Mouse (Mus musculus): Measurements from ENCODE around the gene 4931428F04Rik. TPM values are rescaled to one million over a fixed set of nuclear protein-coding genes. Genes with fewer than 3 reads are reported as not detected.

The 4931428F04Rik gene
- polyA plus RNA-seq, 1 experiment from 2014 or later: 0.60 TPM

DNA sequence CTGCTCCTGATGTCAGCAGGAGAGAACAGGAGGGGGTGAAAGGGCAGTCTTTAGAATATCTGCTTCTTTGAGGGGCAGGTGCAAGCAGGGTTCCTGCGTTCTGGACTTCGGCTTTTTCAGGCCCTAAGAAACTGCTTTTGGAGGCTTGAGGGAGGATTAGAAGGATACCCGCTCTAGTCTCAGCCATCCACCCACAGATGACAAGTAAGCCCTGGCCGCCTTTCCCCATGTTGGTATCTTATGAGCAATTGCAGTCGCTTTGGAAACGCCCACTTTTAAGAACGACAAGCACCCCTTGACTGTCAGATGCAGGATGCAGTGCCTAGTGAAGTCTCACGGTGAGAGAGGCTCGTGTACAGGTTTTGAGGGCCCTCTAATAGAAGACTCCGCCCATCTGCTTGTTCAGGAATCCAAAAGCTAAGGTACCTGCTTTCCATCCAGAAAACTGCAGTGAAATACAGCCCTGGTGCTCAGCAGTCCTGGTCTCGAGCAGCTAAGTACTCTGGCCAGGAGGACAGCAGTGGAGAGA lies 29.1 kb upstream of the 4931428F04Rik start:
- Histone ChIP-seq H3K36me3 (peaks cover 67% of the 10 kb centered on the region), H3K4me3 (replicated peaks) (no peak overlapping the region), H3K4me1 (replicated peaks) (peaks cover 86% of the 10 kb centered on the region), H3K9me3 (replicated peaks) (no peaks in the 10 kb centered on the region), H3K27ac (peak overlapping the region; percentile 65; the same call in 1 of the 2 replicates), H3K9ac (peak overlapping the region; percentile 52; the same call in 1 of the 2 replicates), H3K27me3 (no peaks in the 10 kb centered on the region), H3K4me2 (no peak overlapping the region)
- ATAC-seq (ENCODE audit: low read depth): no peak
- 76% methylated on average over 11 of the region's 11 CpGs for WGBS (ENCODE audit: insufficient replicate concordance)
- no peak for DNase-seq

DNA sequence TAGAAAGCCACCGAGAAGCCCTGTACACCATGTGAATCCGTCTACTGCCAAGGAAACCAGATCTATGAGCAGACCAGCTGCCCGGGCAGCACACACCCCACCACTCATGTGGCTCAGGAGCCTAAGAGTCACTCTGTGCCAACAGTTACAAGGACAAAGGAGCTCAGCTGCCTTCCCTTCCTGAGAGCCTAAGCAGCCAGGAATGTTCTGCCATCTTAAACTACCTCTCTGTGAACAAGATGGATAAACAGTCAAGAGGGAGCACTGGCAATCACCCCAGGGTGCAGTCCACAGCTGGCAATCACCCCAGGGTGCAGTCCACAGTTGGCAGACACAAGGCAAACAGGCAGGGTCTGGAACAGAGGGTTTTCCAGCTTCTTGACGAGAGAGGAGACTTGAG lies 28.3 kb upstream of the 4931428F04Rik start:
- Histone ChIP-seq H3K4me2 (no peak overlapping the region), H3K4me3 (replicated peaks) (no peak overlapping the region), H3K36me3 (peaks cover 74% of the 10 kb centered on the region), H3K9ac (peak overlapping the region; percentile 27), H3K27me3 (no peaks in the 10 kb centered on the region), H3K27ac (no peak overlapping the region), H3K9me3 (replicated peaks) (no peaks in the 10 kb centered on the region), H3K4me1 (replicated peaks) (peaks cover 86% of the 10 kb centered on the region)
- DNase-seq (no peak), ATAC-seq (ENCODE audit: low read depth) (no peak)
- WGBS (ENCODE audit: insufficient replicate concordance): 83% methylated on average over 4 of the region's 4 CpGs

DNA sequence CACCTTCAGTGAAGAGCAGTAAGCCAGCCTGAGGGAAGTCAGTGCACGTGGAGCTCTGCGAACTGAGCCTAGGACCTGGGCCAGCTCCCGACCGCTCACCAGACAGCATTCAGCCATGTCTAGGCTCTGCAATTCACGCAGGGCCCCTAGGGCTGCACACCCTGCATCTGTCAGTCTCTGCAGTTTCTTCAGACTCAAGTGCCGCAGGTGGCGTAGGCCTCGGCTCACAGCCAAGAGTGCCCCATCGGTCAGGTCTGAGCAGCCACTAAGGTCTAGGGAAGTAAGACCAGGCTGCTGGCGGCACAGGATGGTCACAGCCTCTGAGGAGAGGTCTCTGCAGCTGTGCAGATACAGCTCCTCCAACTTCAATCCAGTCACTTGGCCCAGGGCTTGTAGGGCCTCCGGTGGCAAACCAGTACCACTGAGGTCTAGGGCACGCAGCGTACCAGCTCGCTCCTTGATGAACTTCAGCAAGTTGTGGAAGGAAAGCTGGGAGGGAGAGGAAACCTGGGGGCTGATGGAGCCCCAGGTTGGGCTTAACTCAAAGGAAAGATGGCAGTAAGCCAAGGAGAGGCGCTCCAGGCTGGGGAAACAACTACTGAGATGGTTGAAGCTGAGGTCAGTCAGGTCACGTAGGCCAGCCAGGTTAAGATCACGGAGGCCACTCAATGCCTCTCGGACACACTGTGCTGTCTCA lies 25.6 kb upstream of the 4931428F04Rik start:
- DNase-seq (no peak), ATAC-seq (ENCODE audit: low read depth) (no peak)
- H3K9me3 ChIP-seq (replicated peaks): no peaks in the 10 kb centered on the region
- peaks cover 99% of the 10 kb centered on the region for H3K36me3 ChIP-seq
- WGBS (ENCODE audit: insufficient replicate concordance): 91% methylated on average over 18 of the region's 18 CpGs
- peak overlapping the region; percentile 77; the same call in 1 of the 2 replicates for H3K27ac ChIP-seq
- peaks cover 84% of the 10 kb centered on the region for H3K4me1 ChIP-seq (replicated peaks)
- no peak overlapping the region for H3K4me2 ChIP-seq
- H3K4me3 ChIP-seq (replicated peaks): no peak overlapping the region
- H3K27me3 ChIP-seq: no peaks in the 10 kb centered on the region
- no peak overlapping the region for H3K9ac ChIP-seq

DNA sequence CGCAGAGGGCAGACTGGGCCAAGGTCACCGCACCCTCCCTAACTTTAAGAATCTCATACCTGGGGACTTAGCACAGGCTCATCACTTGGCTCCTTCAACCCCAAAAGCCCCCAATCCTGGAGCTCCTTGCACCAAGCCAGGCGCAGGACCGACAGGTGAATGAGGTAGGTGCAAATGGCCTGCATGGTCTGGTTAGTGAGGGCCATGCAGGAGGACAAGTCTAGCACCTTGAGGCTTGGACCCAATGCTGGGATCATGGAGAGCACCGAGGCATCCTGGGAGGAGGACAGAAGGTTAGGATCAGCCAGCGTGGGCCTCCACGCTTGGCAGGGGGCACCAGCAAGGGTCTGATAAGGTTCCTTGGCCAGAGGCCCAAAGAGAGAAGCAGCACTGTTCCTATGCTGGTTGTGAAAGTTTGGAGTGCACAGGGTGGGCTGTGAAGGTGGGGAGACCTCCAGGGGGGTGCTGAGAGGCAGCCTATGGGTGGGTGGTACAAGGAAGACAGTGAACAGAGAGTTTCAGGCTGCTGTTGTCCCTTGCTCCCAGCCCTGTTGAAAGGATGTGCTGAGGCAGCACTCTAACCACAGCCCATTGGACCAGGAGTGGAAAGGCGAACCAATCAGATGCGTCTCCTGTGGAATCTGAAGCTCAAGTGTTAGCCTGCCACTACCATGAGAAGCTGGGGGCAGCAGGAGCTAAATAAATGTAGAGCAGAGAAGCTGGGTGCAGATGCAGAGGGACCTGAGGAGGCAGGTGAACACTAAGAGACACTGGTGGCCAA lies 24.1 kb upstream of the 4931428F04Rik start:
- H3K9ac ChIP-seq: peak overlapping the region; percentile 65
- peak; percentile 37 for ATAC-seq (ENCODE audit: low read depth)
- peak overlapping the region; percentile 54 for H3K4me2 ChIP-seq
- WGBS (ENCODE audit: insufficient replicate concordance): 70% methylated on average over 9 of the region's 9 CpGs
- H3K9me3 ChIP-seq (replicated peaks): no peaks in the 10 kb centered on the region
- peak overlapping the region; percentile 18; the same call in 1 of the 2 replicates for H3K4me3 ChIP-seq (replicated peaks)
- no peak for DNase-seq
- peaks cover 74% of the 10 kb centered on the region for H3K4me1 ChIP-seq (replicated peaks)
- H3K36me3 ChIP-seq: peaks cover 99% of the 10 kb centered on the region
- no peaks in the 10 kb centered on the region for H3K27me3 ChIP-seq
- peak overlapping the region; percentile 77 for H3K27ac ChIP-seq

DNA sequence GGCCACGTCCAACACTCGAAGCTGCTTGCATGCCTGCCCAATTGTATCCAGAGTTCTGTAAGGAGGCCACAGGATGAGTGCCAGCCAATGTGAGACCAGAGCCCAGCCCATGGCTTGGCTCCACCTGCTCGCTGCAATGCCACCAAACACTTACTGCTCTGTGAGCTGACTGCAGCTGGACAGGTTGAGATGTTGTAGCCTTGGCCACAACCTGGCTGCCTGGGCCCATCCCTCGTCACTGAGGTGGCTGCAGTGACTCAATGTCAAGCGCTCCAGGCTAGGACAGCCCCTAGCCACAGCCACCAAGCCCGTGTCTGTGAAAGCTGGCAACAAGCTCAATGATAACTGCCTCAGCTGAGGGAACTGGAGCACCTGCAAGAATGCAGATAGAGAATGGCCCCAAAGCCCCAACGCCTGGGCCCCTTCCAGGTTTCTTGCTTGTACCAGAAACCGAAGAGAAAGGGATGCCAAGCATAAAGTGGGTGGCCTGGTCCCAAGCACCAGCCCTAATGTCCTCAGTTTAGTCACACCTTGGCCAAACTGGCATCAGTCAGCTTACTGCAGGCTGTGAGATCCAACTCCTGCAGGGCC lies 23.3 kb upstream of the 4931428F04Rik start:
- ATAC-seq (ENCODE audit: low read depth) (peak; percentile 71), DNase-seq (peak; percentile 50)
- peak overlapping the region; percentile 54 for H3K4me2 ChIP-seq
- 41% methylated on average over 8 of the region's 8 CpGs for WGBS (ENCODE audit: insufficient replicate concordance)
- peak overlapping the region; percentile 65 for H3K9ac ChIP-seq
- peak overlapping the region; percentile 77 for H3K27ac ChIP-seq
- no peaks in the 10 kb centered on the region for H3K9me3 ChIP-seq (replicated peaks)
- peaks cover 99% of the 10 kb centered on the region for H3K36me3 ChIP-seq
- H3K4me1 ChIP-seq (replicated peaks): peaks cover 66% of the 10 kb centered on the region
- peak overlapping the region; percentile 18; the same call in 1 of the 2 replicates for H3K4me3 ChIP-seq (replicated peaks)
- no peaks in the 10 kb centered on the region for H3K27me3 ChIP-seq

DNA sequence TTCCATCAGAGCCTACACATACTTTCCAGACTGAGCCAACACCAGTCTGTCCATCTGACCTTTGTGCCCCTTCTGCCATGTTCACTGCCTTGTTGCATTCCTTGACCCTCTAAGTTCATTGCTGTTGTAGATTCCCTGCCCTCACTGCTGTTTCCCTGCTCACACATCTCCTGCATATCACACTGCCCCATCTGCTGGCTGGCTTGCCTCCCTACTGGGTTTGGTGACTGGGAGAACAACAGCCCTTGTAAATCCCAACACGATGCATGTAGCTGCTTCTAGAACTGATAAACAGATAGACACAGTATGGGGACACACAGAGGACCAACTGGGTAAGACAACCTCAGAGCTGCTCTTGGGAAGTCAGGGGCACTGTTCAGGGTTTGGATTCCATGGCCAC lies 22.1 kb upstream of the 4931428F04Rik start:
- WGBS (ENCODE audit: insufficient replicate concordance): 11% methylated on average over 1 of the region's 1 CpGs
- peak overlapping the region; percentile 77 for H3K27ac ChIP-seq
- peaks cover 100% of the 10 kb centered on the region for H3K36me3 ChIP-seq
- H3K4me1 ChIP-seq (replicated peaks): peaks cover 57% of the 10 kb centered on the region
- peak; percentile 65 for DNase-seq
- H3K27me3 ChIP-seq: no peaks in the 10 kb centered on the region
- H3K4me3 ChIP-seq (replicated peaks): no peak overlapping the region
- H3K9me3 ChIP-seq (replicated peaks): no peaks in the 10 kb centered on the region
- H3K4me2 ChIP-seq: peak overlapping the region; percentile 11; the same call in 1 of the 2 replicates
- peak overlapping the region; percentile 65; the same call in 1 of the 2 replicates for H3K9ac ChIP-seq
- ATAC-seq (ENCODE audit: low read depth): peak; percentile 67

DNA sequence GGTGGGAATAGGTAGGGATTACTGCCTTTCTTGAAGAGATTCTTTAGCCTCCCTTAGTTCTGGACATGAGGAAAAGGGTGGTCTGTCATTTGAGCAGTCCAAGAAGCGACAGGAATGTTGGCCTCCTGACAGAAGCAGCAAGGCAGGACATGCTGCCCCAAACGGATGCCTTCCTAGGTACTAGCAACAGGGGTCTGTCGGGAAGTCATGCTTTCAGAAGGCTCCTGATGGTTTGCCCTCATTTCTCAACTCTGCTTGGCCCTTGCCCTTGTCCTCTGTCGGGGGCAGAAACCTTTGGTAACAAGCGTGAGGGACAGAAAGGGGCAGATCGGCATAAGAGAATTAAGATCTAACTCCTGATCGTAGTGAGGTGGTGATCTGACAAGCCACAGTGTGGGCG lies 20.5 kb upstream of the 4931428F04Rik start:
- WGBS (ENCODE audit: insufficient replicate concordance): 87% methylated on average over 8 of the region's 8 CpGs
- no peak for ATAC-seq (ENCODE audit: low read depth)
- H3K27me3 ChIP-seq: no peaks in the 10 kb centered on the region
- no peak overlapping the region for H3K4me2 ChIP-seq
- H3K4me3 ChIP-seq (replicated peaks): no peak overlapping the region
- peaks cover 98% of the 10 kb centered on the region for H3K36me3 ChIP-seq
- H3K4me1 ChIP-seq (replicated peaks): peaks cover 60% of the 10 kb centered on the region
- no peak for DNase-seq
- no peaks in the 10 kb centered on the region for H3K9me3 ChIP-seq (replicated peaks)
- no peak overlapping the region for H3K27ac ChIP-seq
- H3K9ac ChIP-seq: no peak overlapping the region

DNA sequence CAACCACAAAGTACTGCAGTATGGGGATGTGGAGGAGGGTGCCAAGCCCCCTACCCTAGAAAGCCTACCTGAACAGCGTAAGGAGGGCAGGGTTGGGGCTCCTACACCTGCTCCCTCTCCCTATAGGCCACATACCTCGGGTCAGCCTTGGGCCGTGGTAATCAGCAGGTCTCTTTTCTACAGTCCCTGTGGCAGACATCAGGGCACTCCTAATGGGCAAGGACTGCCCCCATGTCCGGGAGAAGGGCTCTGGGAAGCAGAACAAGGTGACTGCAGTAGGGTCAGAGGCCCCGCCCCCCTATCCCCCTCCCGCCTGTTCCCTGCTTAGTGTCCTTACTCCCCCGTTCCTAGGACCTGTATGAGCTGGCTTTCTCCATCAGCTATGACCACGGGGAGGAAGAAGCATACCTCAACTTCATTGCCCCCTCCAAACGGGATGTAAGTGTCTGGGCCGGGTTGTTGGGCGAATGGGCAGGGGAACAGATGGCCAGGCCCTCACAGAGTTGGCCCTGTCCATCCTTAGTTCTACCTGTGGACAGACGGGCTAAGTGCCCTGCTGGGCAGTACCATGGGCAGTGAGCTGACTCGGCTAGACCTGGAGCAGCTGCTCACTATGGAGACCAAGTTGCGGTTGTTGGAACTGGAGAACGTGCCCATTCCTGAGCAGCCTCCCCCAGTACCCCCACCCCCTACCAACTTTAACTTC lies 19.6 kb upstream of the 4931428F04Rik start:
- Histone ChIP-seq H3K4me1 (replicated peaks) (peaks cover 60% of the 10 kb centered on the region), H3K9me3 (replicated peaks) (no peaks in the 10 kb centered on the region), H3K27me3 (no peaks in the 10 kb centered on the region), H3K27ac (no peak overlapping the region), H3K4me2 (no peak overlapping the region), H3K9ac (no peak overlapping the region), H3K36me3 (peaks cover 97% of the 10 kb centered on the region), H3K4me3 (replicated peaks) (no peak overlapping the region)
- no peak for ATAC-seq (ENCODE audit: low read depth)
- 85% methylated on average over 15 of the region's 15 CpGs for WGBS (ENCODE audit: insufficient replicate concordance)
- no peak for DNase-seq

DNA sequence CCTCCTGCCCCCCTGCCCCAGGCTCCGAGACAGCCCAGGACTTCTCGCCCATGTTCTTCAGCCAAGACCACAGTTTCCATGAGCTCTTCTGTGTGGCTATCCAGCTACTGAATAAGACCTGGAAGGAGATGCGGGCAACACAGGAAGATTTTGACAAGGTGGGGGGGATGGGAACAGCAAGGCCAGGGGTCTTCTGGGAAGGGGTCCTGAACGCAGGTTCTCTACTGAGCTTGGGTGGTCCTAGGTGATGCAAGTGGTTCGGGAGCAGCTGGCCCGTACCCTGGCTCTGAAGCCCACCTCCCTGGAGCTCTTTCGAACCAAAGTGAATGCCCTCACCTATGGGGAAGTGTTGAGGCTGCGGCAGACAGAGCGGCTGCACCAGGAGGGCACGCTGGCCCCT lies 18.8 kb upstream of the 4931428F04Rik start:
- H3K36me3 ChIP-seq: peaks cover 97% of the 10 kb centered on the region
- ATAC-seq (ENCODE audit: low read depth) (no peak), DNase-seq (no peak)
- H3K4me2 ChIP-seq: no peak overlapping the region
- WGBS (ENCODE audit: insufficient replicate concordance): 90% methylated on average over 10 of the region's 10 CpGs
- H3K9ac ChIP-seq: no peak overlapping the region
- peaks cover 60% of the 10 kb centered on the region for H3K4me1 ChIP-seq (replicated peaks)
- no peak overlapping the region for H3K27ac ChIP-seq
- no peaks in the 10 kb centered on the region for H3K27me3 ChIP-seq
- H3K4me3 ChIP-seq (replicated peaks): no peak overlapping the region
- H3K9me3 ChIP-seq (replicated peaks): no peaks in the 10 kb centered on the region

DNA sequence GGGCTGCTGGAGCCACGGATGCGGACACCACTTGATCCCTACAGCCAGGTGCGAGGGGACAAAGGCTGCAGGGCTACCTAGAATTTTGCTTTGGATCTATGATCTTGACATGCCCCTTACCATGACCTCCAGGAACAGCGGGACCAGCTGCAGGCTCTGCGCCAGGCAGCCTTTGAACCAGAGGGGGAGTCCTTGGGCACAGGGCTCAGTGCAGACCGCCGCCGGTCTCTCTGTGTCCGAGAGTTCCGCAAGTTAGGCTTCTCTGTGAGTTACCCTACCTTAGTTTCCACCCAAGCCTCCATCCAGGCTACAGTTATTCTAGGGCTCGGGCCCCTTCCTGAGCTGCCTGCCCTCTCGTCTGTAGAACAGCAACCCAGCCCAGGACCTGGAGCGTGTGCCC lies 18.0 kb upstream of the 4931428F04Rik start:
- no peak for DNase-seq
- Histone ChIP-seq H3K4me2 (no peak overlapping the region), H3K4me3 (replicated peaks) (no peak overlapping the region), H3K4me1 (replicated peaks) (peaks cover 60% of the 10 kb centered on the region), H3K27me3 (no peaks in the 10 kb centered on the region), H3K36me3 (peaks cover 97% of the 10 kb centered on the region), H3K9me3 (replicated peaks) (no peaks in the 10 kb centered on the region), H3K27ac (no peak overlapping the region), H3K9ac (no peak overlapping the region)
- ATAC-seq (ENCODE audit: low read depth): no peak
- 93% methylated on average over 13 of the region's 13 CpGs for WGBS (ENCODE audit: insufficient replicate concordance)

Data from liver, embryonic 13.5 days (tissue).